Mouse (Mus musculus) CH12.LX (cell line): ENCODE results near the gene Grip1. TPM values are rescaled to one million over a fixed set of nuclear protein-coding genes. Genes with fewer than 3 reads are reported as not detected.
A peak's percentile ranks its signal among the peaks of the same experiment; 100 is the strongest.

Experiments used
- DNase-seq: peaks from one replicate; pipeline ENCODE4 v3.0.0-alpha.2; 2013; ENCODE audit errors: extremely low read depth
- H3K27ac ChIP-seq: 2 replicates; pipeline ENCODE4 v1.5.1; 2012; ENCODE audit warnings: low read depth, mild to moderate bottlenecking, control low read depth, moderate library complexity; ENCODE audit not compliant: insufficient read depth
- H3K27me3 ChIP-seq: replicated peaks from 2 replicates; pipeline ENCODE3; 2012; ENCODE audit warnings: inconsistent platforms
- H3K36me3 ChIP-seq, 2 experiments: replicated peaks in 1 of 2; 2 replicates each; pipeline versions ENCODE3 to v1.6.1; 2012; ENCODE audit warnings: inconsistent platforms in 1 of 2, low read length in 1 of 2, mild to moderate bottlenecking in 1 of 2, mixed read lengths in 1 of 2, moderate library complexity in 1 of 2; ENCODE audit not compliant: control insufficient read depth in 1 of 2, insufficient read depth in 1 of 2
- H3K4me1 ChIP-seq, 2 experiments: 2 replicates each; pipeline ENCODE4 v1.6.1; 2012; ENCODE audit warnings: inconsistent platforms in 1 of 2, moderate library complexity in 1 of 2; ENCODE audit not compliant: insufficient read depth in 2 of 2, control insufficient read depth in 1 of 2
- H3K4me2 ChIP-seq: 2 replicates; pipeline ENCODE4 v1.6.1; 2012; ENCODE audit warnings: low read depth, mild to moderate bottlenecking, control low read depth; ENCODE audit not compliant: poor library complexity, insufficient read depth, severe bottlenecking
- H3K4me3 ChIP-seq, 3 experiments: fragments of 150-350 bp in 1 of 3; sonication (generic) in 1 of 3; replicated peaks in 1 of 3; 2 replicates each; pipeline versions ENCODE3 to v1.5.1; 2011 to 2012; ENCODE audit warnings: low read depth in 2 of 3, low read length in 2 of 3, mild to moderate bottlenecking in 2 of 3, moderate library complexity in 2 of 3, control low read depth in 1 of 3, improper control_type of control experiment in 1 of 3, inconsistent platforms in 1 of 3, mixed read lengths in 1 of 3; ENCODE audit not compliant: poor library complexity in 1 of 3
- H3K79me2 ChIP-seq: replicated peaks from 2 replicates; pipeline ENCODE4 v1.6.1; 2012; ENCODE audit warnings: mild to moderate bottlenecking, moderate library complexity; ENCODE audit not compliant: control insufficient read depth, poor library complexity, insufficient read depth, severe bottlenecking; ENCODE audit errors: extremely low read depth
- H3K9ac ChIP-seq: 2 replicates; pipeline ENCODE4 v1.6.1; 2012; ENCODE audit warnings: low read depth, mild to moderate bottlenecking, control low read depth, moderate library complexity; ENCODE audit not compliant: insufficient read depth
- H3K9me3 ChIP-seq: replicated peaks from 2 replicates; pipeline ENCODE3; 2012; ENCODE audit warnings: low read length, inconsistent platforms, mixed read lengths
- BHLHE40 ChIP-seq: IDR thresholded peaks from 2 replicates; pipeline ENCODE4 v1.6.1; 2011; ENCODE audit warnings: mild to moderate bottlenecking, low read depth, low read length, improper control_type of control experiment
- CHD1 ChIP-seq: IDR thresholded peaks from 2 replicates; pipeline ENCODE4 v1.6.1; 2012; ENCODE audit warnings: low read depth, low read length, improper control_type of control experiment, inconsistent platforms
- CTCF ChIP-seq, 2 experiments: IDR thresholded peaks in 1 of 2; conservative IDR thresholded peaks in 1 of 2; 2 replicates each; pipeline ENCODE4 v1.5.1; 2011 to 2012; ENCODE audit warnings: low read depth in 2 of 2, low read length in 2 of 2, improper control_type of control experiment in 1 of 2, inconsistent platforms in 1 of 2, mild to moderate bottlenecking in 1 of 2, moderate library complexity in 1 of 2
- EP300 ChIP-seq: IDR thresholded peaks from 2 replicates; pipeline ENCODE4 v1.6.1; 2011; ENCODE audit warnings: low read length, improper control_type of control experiment
- ETS1 ChIP-seq: conservative IDR thresholded peaks from 2 replicates; pipeline ENCODE4 v1.6.1; 2012; ENCODE audit warnings: low read depth, mild to moderate bottlenecking, inconsistent platforms, low read length, improper control_type of control experiment, moderate library complexity
- JUN ChIP-seq: IDR thresholded peaks from 2 replicates; pipeline ENCODE4 v1.6.1; 2011; ENCODE audit warnings: low read depth, mild to moderate bottlenecking, low read length, improper control_type of control experiment, moderate library complexity; ENCODE audit not compliant: insufficient read depth
- MAX ChIP-seq: IDR thresholded peaks from 2 replicates; pipeline ENCODE4 v1.6.1; 2011; ENCODE audit warnings: low read length, improper control_type of control experiment
- NRF1 ChIP-seq: IDR thresholded peaks from 2 replicates; pipeline ENCODE4 v1.6.1; 2014; ENCODE audit warnings: low read depth, mild to moderate bottlenecking, inconsistent platforms, low read length, improper control_type of control experiment, moderate library complexity
- POLR2AphosphoS2 ChIP-seq: IDR thresholded peaks from 2 replicates; pipeline ENCODE4 v1.6.1; 2011; ENCODE audit warnings: low read depth, low read length, improper control_type of control experiment
- SIN3A ChIP-seq: IDR thresholded peaks from 2 replicates; pipeline ENCODE4 v1.6.1; 2012; ENCODE audit warnings: low read length, improper control_type of control experiment, inconsistent platforms
- SMC3 ChIP-seq: IDR thresholded peaks from 2 replicates; pipeline ENCODE4 v1.6.1; 2011; ENCODE audit warnings: low read depth, low read length, improper control_type of control experiment
- TCF12 ChIP-seq: IDR thresholded peaks from 2 replicates; pipeline ENCODE4 v1.6.1; 2014; ENCODE audit warnings: low read depth, mild to moderate bottlenecking, inconsistent platforms, low read length, improper control_type of control experiment
- UBTF ChIP-seq: IDR thresholded peaks from 2 replicates; pipeline ENCODE4 v1.6.1; 2012; ENCODE audit warnings: low read depth, mild to moderate bottlenecking, inconsistent platforms, low read length, improper control_type of control experiment, moderate library complexity
- USF2 ChIP-seq: conservative IDR thresholded peaks from 2 replicates; pipeline ENCODE4 v1.6.1; 2011; ENCODE audit warnings: low read depth, low read length, improper control_type of control experiment
- ZKSCAN1 ChIP-seq: IDR thresholded peaks from 2 replicates; pipeline ENCODE4 v1.6.1; 2012; ENCODE audit warnings: low read depth, inconsistent platforms, low read length, improper control_type of control experiment, borderline replicate concordance
- ZMIZ1 ChIP-seq: IDR thresholded peaks from 2 replicates; pipeline ENCODE4 v1.6.1; 2012; ENCODE audit warnings: low read depth, mild to moderate bottlenecking, inconsistent platforms, low read length, improper control_type of control experiment
- ZNF384 ChIP-seq: IDR thresholded peaks from 2 replicates; pipeline ENCODE4 v1.6.1; 2012; ENCODE audit warnings: low read depth, low read length, improper control_type of control experiment, inconsistent platforms
- dilution Hi-C: fragments of 300-500 bp; cut with MboI; formaldehyde crosslinking; loops from 2 replicates; pipeline ENCODE4 v1.14.3; 2020; ENCODE audit warnings: low sequenced_read_pairs; ENCODE audit not compliant: extremely low pct_unique_long_range_greater_than_20kb, extremely low pct_ligation_motif_present
- in situ Hi-C: fragments of 300-500 bp; cut with MboI; formaldehyde crosslinking; loops from 3 replicates; pipeline ENCODE4 v1.14.3; 2019; ENCODE audit warnings: low sequenced_read_pairs, low pct_ligation_motif_present, low pct_unique_long_range_greater_than_20kb, mixed read lengths
- polyA plus RNA-seq: library from polyadenylated mRNA; unstranded; fragments of >175 nt; gene quantifications from 2 replicates; pipeline ENCODE4 v1.2.1, GENCODE M21; 2012; ENCODE audit warnings: low read depth; ENCODE audit not compliant: insufficient read length
- total RNA-seq, 2 experiments: library from RNA; depleted of rRNA; stranded (reverse); fragments of 300-350 nt in 1 of 2; fragments of >200 nt in 1 of 2; gene quantifications; 2 replicates each; pipeline ENCODE4 v1.2.3; 2012 to 2014

Grip1 gene
- total and polyA plus RNA-seq, 3 experiments, result 0.09 to 0.33 (median 0.13) TPM

DNA sequence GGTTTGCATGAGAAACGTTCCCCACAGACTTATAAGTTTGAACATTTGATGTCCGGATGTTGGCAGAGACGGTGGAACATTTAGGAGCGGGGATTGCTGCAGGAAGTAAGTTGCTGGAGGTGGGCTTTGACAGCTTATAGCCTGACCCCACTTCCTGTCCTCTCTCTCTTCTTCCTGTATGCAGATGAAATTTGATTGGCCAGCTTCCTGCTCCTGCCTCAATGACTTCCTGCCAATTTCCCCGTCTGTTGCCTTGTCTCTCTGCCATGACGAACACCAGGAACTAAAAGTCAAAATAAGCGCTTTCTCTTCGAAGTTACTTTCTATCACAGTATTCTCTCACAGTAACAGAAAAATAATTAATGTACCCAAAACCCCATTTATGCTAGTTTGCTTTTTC lies 289.1 kb downstream of the Grip1 start:
- Histone ChIP-seq H3K36me3 (no peaks in the 10 kb centered on the region), H3K9ac (no peak overlapping the region), H3K4me1 (peaks cover 8 to 15% of the 10 kb centered on the region in 2 experiments; a peak in 3 of 4 replicates), H3K27me3 (no peaks in the 10 kb centered on the region), H3K27ac (no peak overlapping the region), H3K4me2 (no peak overlapping the region), H3K79me2 (no peaks in the 10 kb centered on the region), H3K4me3 (no peak overlapping the region)
- no peak for DNase-seq
- in situ Hi-C loops, result no loop called here
- TF ChIP-seq BHLHE40 (no peak), CHD1 (no peak), SIN3A (no peak), TCF12 (no peak), ETS1 (no peak), UBTF (no peak), USF2 (no peak), CTCF (conservative IDR thresholded peaks at IDR 0.05 in 1 of 2, IDR thresholded peaks at IDR 0.05 in 1 of 2; ENCODE audit: low read depth in 2 of 2, low read length in 2 of 2) (no peak), POLR2AphosphoS2 (no peak), EP300 (no peak), ZKSCAN1 (no peak)
- TF ChIP-seq, all 38 proteins: peak for 0
- no peaks in the 10 kb centered on the region for H3K9me3 ChIP-seq
- dilution Hi-C loops, result no loop called here

- Histone ChIP-seq H3K9me3 (no peaks in the 10 kb centered on the region), H3K4me1 (peaks cover 3 to 8% of the 10 kb centered on the region in 2 experiments), H3K27ac (no peak overlapping the region), H3K4me3 (no peak overlapping the region), H3K79me2 (no peaks in the 10 kb centered on the region), H3K36me3 (no peaks in the 10 kb centered on the region), H3K4me2 (no peak overlapping the region), H3K27me3 (no peaks in the 10 kb centered on the region), H3K9ac (no peak overlapping the region)
- peak; percentile 23 for DNase-seq
- TF ChIP-seq ZMIZ1 (no peak), JUN (no peak), MAX (no peak), NRF1 (no peak), ZNF384 (peak; percentile 72), CTCF (conservative IDR thresholded peaks at IDR 0.05 in 1 of 2, IDR thresholded peaks at IDR 0.05 in 1 of 2; ENCODE audit: low read depth in 2 of 2, low read length in 2 of 2) (no peak), SMC3 (no peak), SIN3A (no peak), BHLHE40 (peak; percentile 33; the same call in 1 of the 2 replicates)
- dilution Hi-C loops (no loop called here), in situ Hi-C loops (no loop called here)
These were observed 298.8 kb downstream of the Grip1 start for GRCm38 (mm10) chr10:119752361-119752798.
